Mouse (Mus musculus): ENCODE data around the gene Snx8. TPM values are rescaled to one million over a fixed set of nuclear protein-coding genes. Genes with fewer than 3 reads are reported as not detected.
"Not testable (repeated sequence)": the region's sequence is repeated elsewhere in the genome, so short reads cannot be mapped to it uniquely, and the experiment has no call there.

Gene Snx8
- polyA plus RNA-seq, 1 experiment from 2014 or later, result 17.1 TPM

DNA sequence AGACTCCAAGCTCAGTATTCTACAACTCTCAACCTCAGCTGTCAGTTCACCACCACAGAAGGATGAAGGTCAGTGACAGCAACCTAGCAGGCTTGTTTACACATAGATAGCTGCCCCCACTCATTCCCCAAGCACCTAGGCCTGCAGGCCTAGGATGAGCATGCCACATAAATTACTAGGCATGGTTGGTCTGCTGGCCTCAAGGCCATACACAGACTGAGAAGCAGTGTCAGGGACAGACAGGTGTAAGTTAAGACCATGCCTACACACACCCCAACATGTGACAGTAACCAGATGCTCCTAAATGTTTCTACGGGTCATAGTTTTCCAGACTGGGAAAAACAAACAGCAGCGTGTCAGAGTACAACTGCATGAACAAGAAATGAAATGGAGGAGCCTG lies 19.6 kb downstream of the Snx8 start:
- Histone ChIP-seq H3K4me3 (ENCODE audit: low read depth, low read length) (no peak overlapping the region), H3K9ac (replicated peaks; ENCODE audit: low read depth) (no peak overlapping the region), H3K4me2 (replicated peaks; ENCODE audit: low read depth, low read length) (no peak overlapping the region), H3K9me3 (ENCODE audit: low read length) (no peaks in the 10 kb centered on the region), H3K27ac (ENCODE audit: low read length) (peak overlapping the region; percentile 59), H3K36me3 (ENCODE audit: insufficient read depth, low read length) (no peaks in the 10 kb centered on the region), H3K27me3 (replicated peaks; ENCODE audit: insufficient read depth, low read length) (no peaks in the 10 kb centered on the region), H3K4me1 (ENCODE audit: insufficient read depth, low read depth, low read length) (peaks cover 3% of the 10 kb centered on the region; the same call in 1 of the 2 replicates)
- 79% methylated on average over 2 of the region's 2 CpGs for WGBS
- ATAC-seq, result no peak
- DNase-seq (ENCODE audit: low spot score), result no peak
- TF ChIP-seq CTCF (IDR thresholded peaks at IDR 0.05), result no peak
- TF ChIP-seq EP300 (IDR thresholded peaks at IDR 0.05), result no peak

DNA sequence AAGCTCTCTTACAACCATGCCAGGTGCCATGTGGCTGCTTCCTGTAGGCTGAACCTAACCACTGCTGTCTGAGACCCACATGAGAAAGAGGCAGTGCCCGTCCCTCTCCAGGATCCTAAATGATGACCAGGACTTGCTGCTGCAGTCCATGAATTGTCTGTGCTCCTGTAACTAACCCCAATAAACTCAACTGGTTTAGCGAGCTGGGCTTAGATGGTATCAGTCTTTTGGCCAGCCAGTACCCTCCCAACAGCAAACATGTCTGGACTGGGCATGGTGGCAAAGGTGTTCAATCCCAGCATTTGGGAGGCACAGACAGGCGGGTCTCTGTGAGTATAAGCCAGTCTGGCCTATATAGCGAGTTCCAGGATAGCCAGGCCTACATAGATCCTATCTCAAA lies 20.1 kb downstream of the Snx8 start:
- H3K9me3 ChIP-seq (ENCODE audit: low read length), result no peaks in the 10 kb centered on the region
- TF ChIP-seq EP300 (IDR thresholded peaks at IDR 0.05), result no peak
- no peak for TF ChIP-seq CTCF (IDR thresholded peaks at IDR 0.05)
- H3K9ac ChIP-seq (replicated peaks; ENCODE audit: low read depth), result no peak overlapping the region
- H3K4me1 ChIP-seq (ENCODE audit: insufficient read depth, low read depth, low read length), result peaks cover 3% of the 10 kb centered on the region; the same call in 1 of the 2 replicates
- H3K4me3 ChIP-seq (ENCODE audit: low read depth, low read length), result no peak overlapping the region
- no peak for ATAC-seq
- DNase-seq (ENCODE audit: low spot score), result no peak
- H3K36me3 ChIP-seq (ENCODE audit: insufficient read depth, low read length), result no peaks in the 10 kb centered on the region
- H3K4me2 ChIP-seq (replicated peaks; ENCODE audit: low read depth, low read length), result no peak overlapping the region
- WGBS, result 93% methylated on average over 4 of the region's 4 CpGs
- no peaks in the 10 kb centered on the region for H3K27me3 ChIP-seq (replicated peaks; ENCODE audit: insufficient read depth, low read length)
- H3K27ac ChIP-seq (ENCODE audit: low read length), result no peak overlapping the region

DNA sequence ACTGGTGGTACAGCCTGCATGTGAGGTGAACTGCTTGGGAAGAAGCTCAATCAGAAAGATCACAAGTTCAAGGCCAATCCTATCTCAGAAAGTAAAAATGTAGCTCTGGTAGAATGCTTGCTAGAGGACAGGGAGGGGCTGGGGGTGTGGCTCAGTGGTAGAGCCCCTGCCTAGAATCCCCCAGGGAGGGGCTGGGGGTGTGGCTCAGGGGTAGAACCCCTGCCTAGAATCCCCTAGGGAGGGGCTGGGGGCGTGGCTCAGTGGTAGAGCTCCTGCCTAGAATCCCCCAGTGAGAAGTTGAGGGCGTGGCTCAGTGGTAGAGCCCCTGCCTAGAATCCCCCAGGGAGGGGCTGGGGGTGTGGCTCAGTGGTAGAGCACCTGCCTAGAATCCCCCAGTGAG lies 20.9 kb downstream of the Snx8 start:
- not testable (repeated sequence) for H3K36me3 ChIP-seq (ENCODE audit: insufficient read depth, low read length); H3K27me3 ChIP-seq (replicated peaks; ENCODE audit: insufficient read depth, low read length); H3K27ac ChIP-seq (ENCODE audit: low read length); ATAC-seq; H3K9ac ChIP-seq (replicated peaks; ENCODE audit: low read depth); H3K4me1 ChIP-seq (ENCODE audit: insufficient read depth, low read depth, low read length); DNase-seq (ENCODE audit: low spot score); H3K4me2 ChIP-seq (replicated peaks; ENCODE audit: low read depth, low read length); H3K4me3 ChIP-seq (ENCODE audit: low read depth, low read length); H3K9me3 ChIP-seq (ENCODE audit: low read length)
- 90% methylated on average over 2 of the region's 2 CpGs for WGBS

DNA sequence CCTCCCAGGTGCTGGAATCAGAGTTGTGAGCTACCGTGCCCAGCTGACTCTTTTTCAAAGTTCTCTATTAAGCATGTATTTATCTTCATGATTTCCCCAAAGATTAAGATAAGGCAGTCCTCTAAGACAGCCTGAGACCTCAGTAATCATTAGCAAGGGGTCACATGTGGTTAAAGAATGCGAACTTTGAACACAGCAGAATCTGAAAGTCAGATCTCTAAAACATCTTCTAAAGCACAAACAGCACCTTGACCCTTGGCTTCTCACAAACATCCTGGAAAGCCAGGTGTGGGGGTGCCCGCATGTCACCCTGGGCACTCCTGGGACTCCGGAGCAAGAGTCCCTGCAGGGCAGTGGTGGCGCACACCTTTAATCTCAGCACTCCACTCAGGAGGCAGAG lies 24.6 kb downstream of the Snx8 start:
- Histone ChIP-seq H3K27me3 (replicated peaks; ENCODE audit: insufficient read depth, low read length) (no peaks in the 10 kb centered on the region), H3K36me3 (ENCODE audit: insufficient read depth, low read length) (0 out of 2 replicates have a peak, but pooled peaks cover under 1% of the 10 kb centered on the region), H3K9ac (replicated peaks; ENCODE audit: low read depth) (no peak overlapping the region), H3K9me3 (ENCODE audit: low read length) (no peaks in the 10 kb centered on the region), H3K27ac (ENCODE audit: low read length) (no peak overlapping the region), H3K4me3 (ENCODE audit: low read depth, low read length) (no peak overlapping the region), H3K4me1 (ENCODE audit: insufficient read depth, low read depth, low read length) (no peaks in the 10 kb centered on the region), H3K4me2 (replicated peaks; ENCODE audit: low read depth, low read length) (no peak overlapping the region)
- DNase-seq (ENCODE audit: low spot score), result no peak
- TF ChIP-seq EP300 (IDR thresholded peaks at IDR 0.05), result no peak
- no peak for TF ChIP-seq CTCF (IDR thresholded peaks at IDR 0.05)
- WGBS, result 71% methylated on average over 5 of the region's 5 CpGs
- no peak for ATAC-seq

DNA sequence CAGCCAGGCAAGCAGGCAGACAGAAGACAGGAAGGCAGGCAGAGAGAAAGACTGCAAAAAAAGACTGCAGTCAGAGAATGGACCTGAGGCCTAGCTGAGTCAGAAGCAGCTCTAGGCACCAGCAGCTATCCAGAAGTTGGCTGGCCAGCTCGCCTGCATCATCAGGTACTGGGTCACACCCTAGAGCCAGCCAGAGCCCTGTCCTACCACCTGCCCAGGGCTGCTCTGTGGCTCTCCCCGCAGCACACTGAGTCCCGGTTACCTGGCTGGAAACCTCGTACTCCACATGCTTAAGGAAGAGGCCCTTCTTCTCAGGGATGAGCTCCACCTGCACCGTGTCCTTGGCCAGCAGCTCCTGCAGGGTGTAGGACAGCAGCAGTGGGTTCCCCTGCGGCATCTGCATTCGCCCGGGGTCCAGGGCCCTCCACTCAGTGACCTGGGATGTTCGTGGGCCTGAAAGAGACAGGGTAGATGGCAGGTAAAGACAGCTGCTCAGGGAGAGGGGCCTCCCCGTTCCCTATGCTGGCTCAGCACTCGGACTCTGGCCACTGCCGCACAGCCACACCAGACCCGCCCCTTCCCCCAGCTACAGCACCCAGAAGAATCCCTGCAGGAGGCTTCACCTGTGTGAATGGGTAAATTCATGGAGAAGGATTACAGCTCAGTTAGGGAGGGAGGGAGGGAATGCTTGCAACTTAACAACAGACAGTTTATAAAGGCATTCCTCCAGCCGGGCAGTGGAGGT lies 29.0 kb downstream of the Snx8 start:
- Histone ChIP-seq H3K27me3 (replicated peaks; ENCODE audit: insufficient read depth, low read length) (no peaks in the 10 kb centered on the region), H3K4me3 (ENCODE audit: low read depth, low read length) (no peak overlapping the region), H3K4me2 (replicated peaks; ENCODE audit: low read depth, low read length) (no peak overlapping the region), H3K27ac (ENCODE audit: low read length) (no peak overlapping the region), H3K4me1 (ENCODE audit: insufficient read depth, low read depth, low read length) (no peaks in the 10 kb centered on the region), H3K9ac (replicated peaks; ENCODE audit: low read depth) (no peak overlapping the region), H3K9me3 (ENCODE audit: low read length) (no peaks in the 10 kb centered on the region), H3K36me3 (ENCODE audit: insufficient read depth, low read length) (0 out of 2 replicates have a peak, but pooled peaks cover 9% of the 10 kb centered on the region)
- DNase-seq (ENCODE audit: low spot score) (no peak), ATAC-seq (no peak)
- TF ChIP-seq CTCF (IDR thresholded peaks at IDR 0.05) (no peak), EP300 (IDR thresholded peaks at IDR 0.05) (no peak)
- WGBS, result 80% methylated on average over 14 of the region's 14 CpGs

DNA sequence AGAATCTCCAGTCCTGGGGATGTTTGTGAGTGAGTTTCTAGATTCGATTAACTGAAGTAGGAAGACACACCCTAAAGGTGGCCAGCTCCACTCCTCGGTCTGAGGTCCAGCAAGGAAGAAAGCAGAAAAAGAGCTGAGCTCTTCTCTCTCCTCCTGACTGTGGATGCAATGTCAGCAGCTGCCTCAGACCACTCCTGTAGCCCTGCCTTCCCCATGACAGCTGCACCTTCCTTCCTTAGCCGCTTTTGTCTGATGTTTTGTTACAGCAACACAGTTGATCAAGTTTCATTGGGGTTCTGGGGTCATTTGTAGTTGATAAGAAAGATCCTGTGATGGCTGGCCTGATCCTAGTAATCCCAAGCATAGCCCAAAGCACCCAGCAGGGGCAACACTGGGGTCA lies 31.6 kb downstream of the Snx8 start:
- ATAC-seq (no peak), DNase-seq (ENCODE audit: low spot score) (no peak)
- WGBS, result 85% methylated on average over 3 of the region's 3 CpGs
- no peak overlapping the region for H3K9ac ChIP-seq (replicated peaks; ENCODE audit: low read depth)
- H3K4me1 ChIP-seq (ENCODE audit: insufficient read depth, low read depth, low read length), result no peaks in the 10 kb centered on the region
- H3K27ac ChIP-seq (ENCODE audit: low read length), result no peak overlapping the region
- H3K4me2 ChIP-seq (replicated peaks; ENCODE audit: low read depth, low read length), result no peak overlapping the region
- peaks cover 18% of the 10 kb centered on the region for H3K36me3 ChIP-seq (ENCODE audit: insufficient read depth, low read length)
- H3K4me3 ChIP-seq (ENCODE audit: low read depth, low read length), result no peak overlapping the region
- TF ChIP-seq EP300 (IDR thresholded peaks at IDR 0.05) (no peak), CTCF (IDR thresholded peaks at IDR 0.05) (no peak)
- H3K9me3 ChIP-seq (ENCODE audit: low read length), result no peaks in the 10 kb centered on the region
- H3K27me3 ChIP-seq (replicated peaks; ENCODE audit: insufficient read depth, low read length), result no peaks in the 10 kb centered on the region
